Mouse (Mus musculus) erythroblast, embryonic 14.5 days (primary cell): ENCODE measurements around the gene Taldo1.

Experiments
- GATA1 ChIP-seq: IDR thresholded peaks from 2 replicates; pipeline ENCODE4 v1.6.1; 2012; ENCODE audit warnings: low read length, inconsistent platforms, mixed read lengths
- TAL1 ChIP-seq: IDR thresholded peaks from 3 replicates; pipeline ENCODE4 v1.6.1; 2012; ENCODE audit warnings: low read length, inconsistent platforms, mixed read lengths

DNA sequence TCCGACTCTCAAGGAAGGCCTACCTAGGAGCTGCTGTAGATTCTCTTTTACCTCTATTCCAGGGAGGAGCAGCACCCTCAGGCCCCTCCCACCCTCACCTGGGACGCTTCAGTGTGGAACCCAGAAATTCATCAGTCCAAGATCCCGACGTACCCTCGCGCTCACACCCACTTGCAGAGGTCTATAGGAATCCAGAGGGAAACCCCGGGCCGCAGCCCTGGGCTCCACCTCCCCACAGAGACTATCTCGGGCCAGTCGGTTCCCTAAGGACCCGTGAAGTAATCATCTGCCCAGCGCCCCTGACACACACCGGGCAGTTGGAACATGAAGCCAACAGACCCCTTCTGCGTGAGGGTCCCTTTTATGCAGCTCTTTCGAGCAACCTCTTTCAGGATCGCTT lies 21.3 kb downstream of the Taldo1 start:
- no peak for TF ChIP-seq GATA1
- no peak for TF ChIP-seq TAL1
